Mouse (Mus musculus): ENCODE data around the gene Lias.
A peak's percentile ranks its signal among the peaks of the same experiment; 100 is the strongest.

The Lias gene

GRCm38 (mm10) chr5:65425251-65425650, 34.0 kb downstream of the Lias start:
- no peak for DNase-seq (ENCODE audit: low spot score in 2 of 2)

GRCm38 (mm10) chr5:65428321-65428720, 37.0 kb downstream of the Lias start:
- no peak for DNase-seq (ENCODE audit: low spot score in 2 of 2)

- DNase-seq (ENCODE audit: low spot score in 2 of 2): no peak
Observed at GRCm38 (mm10) chr5:65429441-65429840, 38.1 kb downstream of the Lias start.

- no peak for DNase-seq (ENCODE audit: low spot score in 2 of 2)
Observed at GRCm38 (mm10) chr5:65434471-65435362, 43.4 kb downstream of the Lias start.

GRCm38 (mm10) chr5:65435363-65435805, 44.1 kb downstream of the Lias start:
- no peak for DNase-seq (ENCODE audit: low spot score in 2 of 2)

- peak; percentile 96 to 97 for DNase-seq (ENCODE audit: low spot score in 2 of 2)
Observed at GRCm38 (mm10) chr5:65435806-65436561, 44.7 kb downstream of the Lias start, which contains the start of gene Ugdh. Gene Ugdh (minus strand): TSS chr5:65435949.

GRCm38 (mm10) chr5:65438041-65438440, 46.7 kb downstream of the Lias start:
- no peak for DNase-seq (ENCODE audit: low spot score in 2 of 2)

GRCm38 (mm10) chr5:65444981-65445380, 53.7 kb downstream of the Lias start:
- DNase-seq (ENCODE audit: low spot score in 2 of 2): no peak

GRCm38 (mm10) chr5:65446756-65447155, 55.5 kb downstream of the Lias start:
- no peak for DNase-seq (ENCODE audit: low spot score in 2 of 2)

- no peak for DNase-seq (ENCODE audit: low spot score in 2 of 2)
Observed at GRCm38 (mm10) chr5:65447826-65448225, 56.5 kb downstream of the Lias start.

GRCm38 (mm10) chr5:65448941-65449340, 57.6 kb downstream of the Lias start:
- DNase-seq (ENCODE audit: low spot score in 2 of 2): no peak

- no peak for DNase-seq (ENCODE audit: low spot score in 2 of 2)
Observed at GRCm38 (mm10) chr5:65454771-65455170, 63.5 kb downstream of the Lias start.

GRCm38 (mm10) chr5:65457086-65457827, 66.0 kb downstream of the Lias start:
- DNase-seq (ENCODE audit: low spot score in 2 of 2): no peak

GRCm38 (mm10) chr5:65457846-65458245, 66.5 kb downstream of the Lias start:
- no peak for DNase-seq (ENCODE audit: low spot score in 2 of 2)

- no peak for DNase-seq (ENCODE audit: low spot score in 2 of 2)
Observed at GRCm38 (mm10) chr5:65459454-65459853, 68.2 kb downstream of the Lias start.
